9 mouse cellular contexts compared by ENCODE assay signal in genomic region chr15:84315276-84316046, GRCm38 (mm10). TPM values are rescaled to one million over a fixed set of nuclear protein-coding genes. Genes with fewer than 3 reads are reported as not detected.
DNase-seq lines count a peak whose midpoint lies in the region; ATAC-seq lines count a peak whose summit lies in the region.
"Had no signal": no experiment of that assay in that cellular context is flagged by ENCODE, and none has a peak within 500 bp of the region (broad histone marks: within the 10 kb centered on the region; RNA-seq: fewer than 3 reads in every experiment).

No protein-coding gene starts in this region.

- peaks cover 32% of the 10 kb centered on the region for H3K4me1 ChIP-seq in kidney, embryonic 14.5 days (ENCODE audit: control insufficient read depth, insufficient read depth, low read length)

- no peaks in the 10 kb centered on the region for H3K27me3 ChIP-seq in kidney, embryonic 14.5 days (ENCODE audit: control insufficient read depth, insufficient read depth, low read length)

- no peak overlapping the region for H3K4me2 ChIP-seq in kidney, embryonic 14.5 days (replicated peaks; ENCODE audit: low read depth, low read length)

- H3K4me3 ChIP-seq in kidney, embryonic 14.5 days (ENCODE audit: low read length), result no peak overlapping the region
- H3K4me3 ChIP-seq: erythroblast, embryonic 14.5 days had no signal

- no peaks in the 10 kb centered on the region for H3K9me3 ChIP-seq in kidney, embryonic 14.5 days (ENCODE audit: control insufficient read depth, low read length)

- 47% methylated on average over 15 of the region's 15 CpGs for WGBS in kidney, embryonic 14.5 days

- ATAC-seq in kidney, embryonic 14.5 days (ENCODE audit: low FRiP score, low TSS enrichment), result no peak
- ATAC-seq in common myeloid progenitor, adult 5-6 weeks (replicated peaks; ENCODE audit: low read depth, poor library complexity, severe bottlenecking), result peak; percentile 52

- H3K36me3 ChIP-seq in kidney, embryonic 14.5 days (ENCODE audit: control insufficient read depth, insufficient read depth, low read length), result no peaks in the 10 kb centered on the region

- no peak for DNase-seq in kidney, adult 18-20 months
- DNase-seq in layer of hippocampus, postnatal 36 days, result peak; percentile 60 to 76
- DNase-seq in monocyte, adult 2 months (ENCODE audit: low read depth in 1 of 2, low spot score in 2 of 2), result peak; percentile 43 to 56
- no peak for DNase-seq in right cerebral cortex, postnatal 10 days (ENCODE audit: low spot score in 2 of 2)
- no peak for DNase-seq in gastrocnemius, adult 18-20 months (ENCODE audit: low spot score)
- DNase-seq in frontal cortex, postnatal 25 days (ENCODE audit: low spot score in 2 of 2), result no peak

- 0 out of 2 replicates have a peak overlapping the region, but pooled peaks have one; percentile 17 for H3K27ac ChIP-seq in kidney, embryonic 14.5 days (ENCODE audit: low read depth, low read length)

- no peak overlapping the region for H3K9ac ChIP-seq in kidney, embryonic 14.5 days (ENCODE audit: low read depth, low read length)

RNA-seq across cellular contexts. Expression of gene Parvg, which starts 8.4 kb away (rescaled TPM):
- 0.70 and 0.94 TPM in 2 replicates for polyA plus RNA-seq in kidney, embryonic 14.5 days (2014; fragmentation: Nextera tagmentation; extraction: Ambion mirVana)
- 172 and 201 TPM in 2 replicates for total RNA-seq in common myeloid progenitor, adult 5-6 weeks (2017)
- total RNA-seq in layer of hippocampus, postnatal 36 days (2021), result 10 to 100 TPM; 15.8 to 24.3 TPM
- 1 to 10 TPM; 1.0 to 1.4 TPM for total RNA-seq in gastrocnemius, adult 18-20 months (2021)

Comparison
In these comparisons a context has a peak if more than half of its experiments do, and no peak if none do; other contexts are left out.
1. DNase-seq: peak in layer of hippocampus, postnatal 36 days (2 of 2) and monocyte, adult 2 months (2 of 2); none in kidney, adult 18-20 months (single experiment), right cerebral cortex, postnatal 10 days (0 of 2), gastrocnemius, adult 18-20 months (single experiment) and frontal cortex, postnatal 25 days (0 of 2).
2. RNA of gene Parvg, which starts 8.4 kb away (total RNA-seq): 172 to 201 TPM in common myeloid progenitor, adult 5-6 weeks and 15.8 to 24.3 TPM in layer of hippocampus, postnatal 36 days; 1.0 to 1.4 TPM in gastrocnemius, adult 18-20 months; every median in the first group is over 4 times any median in the second.